Mouse (Mus musculus): Measurements from ENCODE around the gene Hist1h2af.

DNA sequence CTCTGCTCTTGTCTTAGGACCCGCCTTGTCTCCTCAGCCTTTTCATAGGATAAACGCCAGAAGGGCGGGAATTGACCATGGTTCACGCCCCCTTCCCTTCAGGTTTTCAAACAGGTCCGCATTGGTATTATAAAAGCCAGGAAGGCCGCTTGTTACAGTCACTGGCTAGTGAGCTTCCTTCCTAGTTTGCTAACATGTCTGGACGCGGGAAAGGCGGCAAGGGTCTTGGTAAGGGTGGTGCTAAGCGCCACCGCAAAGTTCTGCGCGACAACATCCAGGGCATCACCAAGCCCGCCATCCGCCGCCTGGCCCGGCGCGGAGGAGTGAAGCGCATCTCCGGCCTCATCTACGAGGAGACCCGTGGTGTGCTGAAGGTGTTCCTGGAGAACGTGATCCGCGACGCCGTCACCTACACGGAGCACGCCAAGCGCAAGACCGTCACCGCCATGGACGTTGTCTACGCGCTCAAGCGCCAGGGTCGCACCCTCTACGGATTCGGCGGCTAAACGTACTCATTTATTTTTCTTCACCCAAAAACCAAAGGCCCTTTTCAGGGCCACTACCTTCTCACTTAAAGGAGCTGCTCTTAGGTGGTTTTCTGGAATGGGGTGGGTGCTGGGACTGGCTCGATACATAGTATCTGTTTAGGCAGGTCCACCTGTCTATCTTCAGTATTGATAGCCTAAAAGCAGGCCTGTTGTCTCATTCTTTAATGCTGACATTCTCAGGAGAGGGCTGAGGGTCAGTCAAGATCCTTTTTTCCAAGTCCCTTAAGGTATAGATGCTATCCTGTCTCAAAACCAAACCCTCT is 47.9 kb downstream of the Hist1h2af start, which contains the start of gene Hist1h4d:
- TF ChIP-seq CTCF (IDR thresholded peaks at IDR 0.05; ENCODE audit: extremely low read depth, insufficient read depth, low read length) (no peak), POLR2A (IDR thresholded peaks at IDR 0.05; ENCODE audit: extremely low read depth, insufficient read depth, low read length) (peak; percentile 100)
